Mouse (Mus musculus): Measurements from ENCODE around the gene Pdcd7.

GRCm38 (mm10) chr9:65358956-65359480, 13.1 kb downstream of the Pdcd7 start:
- TF ChIP-seq GATA1 (IDR thresholded peaks at IDR 0.05; ENCODE audit: low read length) (no peak), TAL1 (IDR thresholded peaks at IDR 0.05; ENCODE audit: low read length) (peak; percentile 72)

Data from erythroblast, embryonic 14.5 days (primary cell).